Mouse (Mus musculus) hindbrain, embryonic 12.5 days (tissue): ENCODE measurements around the gene Olfr1222. TPM values are rescaled to one million over a fixed set of nuclear protein-coding genes. Genes with fewer than 3 reads are reported as not detected.

Source experiments
- polyA plus RNA-seq: library from polyadenylated mRNA; unstranded; fragments of >200 nt; fragmentation: Nextera tagmentation; extraction: Ambion mirVana; gene quantifications from 2 replicates; pipeline ENCODE4 v1.2.1, GENCODE M21; 2016

Olfr1222 gene
- polyA plus RNA-seq, 1 experiment from 2014 or later, result not detected

Other genes with a start within 250 kb of the Olfr1222 start
- not detected in 2 replicates for gene Olfr1208, start 230.7 kb downstream of the Olfr1222 start, polyA plus RNA-seq
- not detected in 2 replicates for gene Olfr1209, start 217.9 kb downstream of the Olfr1222 start, polyA plus RNA-seq
- gene Olfr1211, start 194.9 kb downstream of the Olfr1222 start, polyA plus RNA-seq, result not detected in 2 replicates
- not detected in 2 replicates for gene Olfr1212, start 179.1 kb downstream of the Olfr1222 start, polyA plus RNA-seq
- not detected in 2 replicates for gene Gm13762, start 152.8 kb downstream of the Olfr1222 start, polyA plus RNA-seq
- not detected in 2 replicates for gene Olfr1214, start 140.4 kb downstream of the Olfr1222 start, polyA plus RNA-seq
- not detected in 2 replicates for gene Olfr1215, start 126.1 kb downstream of the Olfr1222 start, polyA plus RNA-seq
- not detected in 2 replicates for gene Olfr1216, start 114.7 kb downstream of the Olfr1222 start, polyA plus RNA-seq
- not detected in 2 replicates for gene Olfr1217, start 101.0 kb downstream of the Olfr1222 start, polyA plus RNA-seq
- gene Olfr1218, start 71.9 kb downstream of the Olfr1222 start, polyA plus RNA-seq, result not detected in 2 replicates
- not detected in 2 replicates for gene Olfr1219, start 49.5 kb downstream of the Olfr1222 start, polyA plus RNA-seq
- gene Olfr1220, start 26.2 kb downstream of the Olfr1222 start, polyA plus RNA-seq, result not detected in 2 replicates
- not detected in 2 replicates for gene Olfr1221, start 15.8 kb downstream of the Olfr1222 start, polyA plus RNA-seq
- gene Olfr1223, start 18.5 kb upstream of the Olfr1222 start, polyA plus RNA-seq, result not detected in 2 replicates
- gene Olfr1224-ps1, start 31.0 kb upstream of the Olfr1222 start, polyA plus RNA-seq, result not detected in 2 replicates
- gene Olfr1225, start 41.6 kb upstream of the Olfr1222 start, polyA plus RNA-seq, result not detected in 2 replicates
- not detected in 2 replicates for gene Olfr1226, start 67.0 kb upstream of the Olfr1222 start, polyA plus RNA-seq
- gene Olfr1228, start 121.0 kb upstream of the Olfr1222 start, polyA plus RNA-seq, result not detected in 2 replicates
- not detected in 2 replicates for gene Olfr1229, start 155.0 kb upstream of the Olfr1222 start, polyA plus RNA-seq
- gene Olfr1230, start 164.2 kb upstream of the Olfr1222 start, polyA plus RNA-seq, result not detected in 2 replicates
- not detected in 2 replicates for gene Olfr1231, start 174.0 kb upstream of the Olfr1222 start, polyA plus RNA-seq
- not detected in 2 replicates for gene Olfr1232, start 196.6 kb upstream of the Olfr1222 start, polyA plus RNA-seq
- not detected in 2 replicates for gene Olfr1233, start 209.3 kb upstream of the Olfr1222 start, polyA plus RNA-seq
- gene Olfr1234, start 231.8 kb upstream of the Olfr1222 start, polyA plus RNA-seq, result not detected in 2 replicates